Mouse (Mus musculus) brown adipose tissue, adult 24 weeks (tissue): ENCODE results near the gene Tmem203. TPM values are rescaled to one million over a fixed set of nuclear protein-coding genes. Genes with fewer than 3 reads are reported as not detected.
A peak's percentile ranks its signal among the peaks of the same experiment; 100 is the strongest.

ENCODE experiments used
- H3K27ac ChIP-seq: fragments of 200-500 bp; replicated peaks from 2 replicates; pipeline ENCODE4 v1.5.1; 2012; ENCODE audit warnings: low read depth, mild to moderate bottlenecking, low read length
- H3K4me1 ChIP-seq: fragments of 200-500 bp; 2 replicates; pipeline ENCODE4 v1.6.1; 2012; ENCODE audit warnings: low read length, mixed read lengths; ENCODE audit not compliant: control insufficient read depth, insufficient read depth, insufficient read length
- H3K4me3 ChIP-seq: fragments of 200-500 bp; 2 replicates; pipeline ENCODE4 v1.5.1; 2012; ENCODE audit warnings: low read depth, mild to moderate bottlenecking, low read length, moderate library complexity; ENCODE audit not compliant: insufficient read depth
- polyA plus RNA-seq: library from polyadenylated mRNA; stranded (reverse); fragments of >200 nt; gene quantifications from 2 replicates; pipeline ENCODE4 v1.2.4, GENCODE M21; 2012; ENCODE audit not compliant: missing spikeins, insufficient read depth, insufficient read length

The Tmem203 gene
- polyA plus RNA-seq, 1 experiment: 13.5 TPM

GRCm38 (mm10) chr2:25288734-25289345 is 33.6 kb downstream of the Tmem203 start:
- Histone ChIP-seq H3K4me1 (peaks cover 5% of the 10 kb centered on the region; the same call in 1 of the 2 replicates), H3K4me3 (no peak overlapping the region), H3K27ac (no peak overlapping the region)

- Histone ChIP-seq H3K27ac (no peak within 1 kb of the TSS), H3K4me3 (peak within 1 kb of the TSS; percentile 35), H3K4me1 (peaks cover 5% of the 10 kb centered on the region; the same call in 1 of the 2 replicates)
Observed at GRCm38 (mm10) chr2:25289651-25290050, 34.4 kb downstream of the Tmem203 start, which contains the start of gene Lrrc26. TSS of gene Lrrc26 (plus strand) at chr2:25289915.

- Histone ChIP-seq H3K27ac (no peak overlapping the region), H3K4me3 (peak overlapping the region; percentile 35), H3K4me1 (peaks cover 5% of the 10 kb centered on the region; the same call in 1 of the 2 replicates)
Observed at GRCm38 (mm10) chr2:25290101-25290815, 35.0 kb downstream of the Tmem203 start.

- Histone ChIP-seq H3K4me3 (peak overlapping the region; percentile 35), H3K27ac (no peak overlapping the region), H3K4me1 (peaks cover 5% of the 10 kb centered on the region; the same call in 1 of the 2 replicates)
Observed at GRCm38 (mm10) chr2:25290816-25291130, 35.5 kb downstream of the Tmem203 start.

GRCm38 (mm10) chr2:25291184-25292053 is 36.2 kb downstream of the Tmem203 start:
- Histone ChIP-seq H3K4me1 (peaks cover 5% of the 10 kb centered on the region; the same call in 1 of the 2 replicates), H3K27ac (no peak overlapping the region), H3K4me3 (peak overlapping the region; percentile 35)

DNA sequence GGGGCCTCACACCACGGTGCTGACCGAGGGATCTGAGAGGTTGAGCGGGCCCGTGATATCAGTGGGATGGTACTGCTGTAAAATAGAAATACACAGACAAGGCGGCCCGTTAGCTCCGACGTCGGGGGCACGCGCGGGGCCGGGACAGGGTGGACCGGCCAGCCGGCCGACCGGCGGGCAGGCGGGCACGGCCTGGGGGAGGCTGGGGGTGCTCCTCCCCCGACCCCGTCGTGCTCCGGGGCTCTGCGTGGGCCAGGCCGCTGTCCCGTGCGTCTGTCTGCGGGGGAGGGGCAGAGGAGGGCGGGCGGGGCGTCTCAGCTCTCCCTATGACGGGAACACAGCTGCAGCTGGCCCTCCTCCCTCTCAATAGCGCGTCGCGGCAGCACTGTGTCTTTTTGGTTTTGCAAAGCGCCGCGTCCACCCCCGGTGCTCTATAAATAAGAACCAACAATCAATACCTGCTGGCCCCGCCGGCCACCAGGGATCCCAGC is 36.9 kb downstream of the Tmem203 start:
- peaks cover 5% of the 10 kb centered on the region; the same call in 1 of the 2 replicates for H3K4me1 ChIP-seq

DNA sequence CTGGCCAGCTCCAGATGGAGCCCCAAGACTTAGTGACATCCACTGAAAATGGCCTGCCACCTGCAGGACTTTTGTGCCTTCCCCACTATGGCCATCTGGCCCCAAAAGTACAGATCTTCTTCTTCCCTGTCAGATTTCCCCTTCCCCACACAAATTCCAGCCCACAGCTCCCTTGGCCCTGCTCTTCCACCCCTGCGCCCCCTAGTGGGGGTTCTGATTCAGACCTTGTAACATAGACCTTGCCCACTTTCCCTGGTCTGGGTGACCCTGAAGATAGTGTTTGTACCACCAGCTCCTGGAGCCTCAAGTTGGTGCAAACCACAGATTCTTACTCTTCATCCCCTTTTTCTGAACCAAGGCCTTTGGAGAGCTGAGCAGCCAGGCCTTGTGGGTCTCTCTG is 37.6 kb downstream of the Tmem203 start:
- Histone ChIP-seq H3K27ac (no peak overlapping the region), H3K4me1 (peaks cover 5% of the 10 kb centered on the region; the same call in 1 of the 2 replicates), H3K4me3 (peak overlapping the region; percentile 12; the same call in 1 of the 2 replicates)

More for the DNA sequence above, 36.9 kb downstream of the Tmem203 start:
- Histone ChIP-seq H3K27ac (no peak overlapping the region), H3K4me3 (peak overlapping the region; percentile 46)

DNA sequence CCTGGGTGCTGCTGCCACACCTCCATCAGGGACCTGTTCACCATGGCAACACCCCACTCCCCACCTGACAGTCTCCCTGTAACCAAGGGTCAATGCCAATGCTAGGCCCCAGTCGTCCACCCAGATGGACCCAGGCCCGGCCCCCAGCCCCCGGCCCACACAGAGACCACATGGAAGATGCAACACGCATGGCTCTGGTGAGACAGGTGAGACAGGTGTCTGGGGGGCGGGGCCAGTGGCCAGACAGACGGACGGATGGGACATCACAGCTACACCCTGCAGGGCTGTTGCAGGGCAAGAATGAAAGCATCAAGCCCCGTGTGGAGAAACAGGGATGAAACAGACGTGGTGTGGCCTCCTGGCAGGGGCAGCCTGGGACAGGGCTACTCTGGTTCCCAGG is 38.5 kb downstream of the Tmem203 start:
- Histone ChIP-seq H3K4me3 (no peak overlapping the region), H3K4me1 (peaks cover 5% of the 10 kb centered on the region; the same call in 1 of the 2 replicates), H3K27ac (no peak overlapping the region)

DNA sequence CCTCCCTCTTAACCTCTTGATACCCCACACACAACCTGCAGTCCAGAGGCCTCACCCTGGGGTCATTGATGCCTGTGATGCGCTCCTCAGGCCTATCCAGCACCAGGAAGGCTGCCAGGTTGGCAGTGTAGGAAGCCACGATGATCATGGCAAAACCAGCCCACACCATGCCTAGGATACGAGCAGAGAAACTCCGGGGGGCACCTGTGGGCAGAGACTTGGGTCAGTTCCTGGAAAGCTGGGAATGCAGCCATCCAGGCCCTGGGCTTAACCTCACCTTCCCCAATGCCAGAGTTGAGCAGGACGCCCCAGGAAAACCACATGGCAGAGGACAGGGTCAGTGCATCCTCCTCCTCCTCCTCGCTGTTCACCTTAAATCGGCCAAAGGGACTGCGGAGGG is 41.9 kb downstream of the Tmem203 start:
- H3K27ac ChIP-seq: no peak overlapping the region
- no peaks in the 10 kb centered on the region for H3K4me1 ChIP-seq
- no peak overlapping the region for H3K4me3 ChIP-seq

- Histone ChIP-seq H3K4me3 (no peak overlapping the region), H3K27ac (no peak overlapping the region), H3K4me1 (no peaks in the 10 kb centered on the region)
Observed at GRCm38 (mm10) chr2:25298046-25298445, 42.8 kb downstream of the Tmem203 start.

GRCm38 (mm10) chr2:25303452-25303851 is 48.2 kb downstream of the Tmem203 start:
- Histone ChIP-seq H3K27ac (no peak overlapping the region), H3K4me1 (no peaks in the 10 kb centered on the region), H3K4me3 (no peak overlapping the region)

DNA sequence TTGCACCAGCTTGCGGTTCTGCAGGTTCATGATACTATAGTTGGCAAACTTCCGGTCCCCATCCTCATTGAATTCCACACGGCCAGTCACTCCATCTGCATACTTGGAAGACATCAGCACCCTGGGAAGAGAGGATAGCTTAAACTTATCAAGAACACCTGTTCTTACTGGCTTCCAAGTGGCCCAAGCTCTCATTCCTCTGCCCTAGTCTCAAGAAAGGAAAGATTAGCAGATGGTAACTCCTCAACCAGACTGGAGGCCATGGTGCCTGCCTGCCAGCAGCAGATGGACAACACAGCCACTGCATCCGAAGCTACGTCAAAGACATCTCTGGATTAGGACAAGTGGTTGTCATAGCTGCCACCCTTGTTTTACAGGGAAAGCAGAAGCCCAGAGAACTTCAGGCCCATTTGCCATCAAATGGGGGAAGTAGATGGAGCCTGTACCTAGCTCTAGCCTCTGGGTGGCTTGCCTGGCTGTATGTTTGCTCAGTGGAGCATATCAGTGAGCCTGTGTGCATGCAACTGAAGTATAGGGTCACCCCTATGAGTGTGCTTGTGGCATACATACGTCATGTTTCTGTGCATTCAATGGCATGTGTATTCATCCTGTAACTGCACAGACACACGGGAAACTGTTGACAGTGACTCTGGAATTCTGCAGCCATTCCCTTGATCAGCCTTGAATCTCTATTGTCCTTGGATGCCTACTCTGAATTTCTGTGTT is 48.9 kb downstream of the Tmem203 start:
- Histone ChIP-seq H3K4me3 (no peak overlapping the region), H3K4me1 (no peaks in the 10 kb centered on the region), H3K27ac (no peak overlapping the region)

GRCm38 (mm10) chr2:25304657-25305541 is 49.7 kb downstream of the Tmem203 start:
- Histone ChIP-seq H3K4me3 (peak overlapping the region; percentile 41), H3K4me1 (no peaks in the 10 kb centered on the region), H3K27ac (no peak overlapping the region)
